Mouse (Mus musculus) thymus, adult 2 months (tissue): ENCODE measurements around the gene Lim2. TPM values are rescaled to one million over a fixed set of nuclear protein-coding genes. Genes with fewer than 3 reads are reported as not detected.
A peak's percentile ranks its signal among the peaks of the same experiment; 100 is the strongest.

Experiments used
- DNase-seq: peaks from one replicate; pipeline ENCODE4 v3.0.0; 2021
- H3K27ac ChIP-seq: fragments of 200-500 bp; 2 replicates; pipeline ENCODE4 v1.5.1; 2012; ENCODE audit warnings: low read length, control low read depth; ENCODE audit not compliant: control insufficient read depth, insufficient read depth
- H3K27me3 ChIP-seq: fragments of 200-500 bp; 2 replicates; pipeline ENCODE4 v1.6.1; 2012; ENCODE audit warnings: mild to moderate bottlenecking, low read length, moderate library complexity, mixed read lengths; ENCODE audit not compliant: control insufficient read depth, insufficient read depth
- H3K36me3 ChIP-seq: fragments of 200-500 bp; 2 replicates; pipeline ENCODE4 v1.6.1; 2012; ENCODE audit warnings: mild to moderate bottlenecking, low read length, moderate library complexity; ENCODE audit not compliant: control insufficient read depth, insufficient read depth
- H3K4me1 ChIP-seq: fragments of 200-500 bp; replicated peaks from 2 replicates; pipeline ENCODE4 v1.6.1; 2012; ENCODE audit warnings: low read length; ENCODE audit not compliant: control insufficient read depth, insufficient read depth
- H3K4me3 ChIP-seq: fragments of 200-500 bp; 2 replicates; pipeline ENCODE4 v1.5.1; 2012; ENCODE audit warnings: mild to moderate bottlenecking, low read length, control low read depth, moderate library complexity; ENCODE audit not compliant: control insufficient read depth, insufficient read depth
- CTCF ChIP-seq: fragments of 200-500 bp; IDR thresholded peaks from 2 replicates; pipeline ENCODE4 v1.5.1; 2012; ENCODE audit warnings: mild to moderate bottlenecking, control low read depth, low read length, moderate library complexity, borderline replicate concordance; ENCODE audit not compliant: control insufficient read depth, poor library complexity, insufficient read depth; ENCODE audit errors: extremely low read depth
- POLR2A ChIP-seq: fragments of 200-500 bp; IDR thresholded peaks from 2 replicates; pipeline ENCODE4 v1.6.1; 2012; ENCODE audit warnings: mild to moderate bottlenecking, low read length, control low read depth, moderate library complexity; ENCODE audit not compliant: control insufficient read depth, poor library complexity, insufficient read depth; ENCODE audit errors: extremely low read depth
- WGBS: fragments of 180-500 bp; shearing (Covaris S2); methylation state at CpG from one replicate; pipeline ENCODE4 v1.1.7; 2018; 5-methylcytosine and 5-hydroxymethylcytosine counted together
- polyA plus RNA-seq: library from polyadenylated mRNA; depleted of rRNA; stranded (reverse); fragments of >200 nt; gene quantifications from 2 replicates; pipeline ENCODE4 v1.2.3, GENCODE M21; 2012

The Lim2 gene
- polyA plus RNA-seq, 1 experiment = 0.04 TPM

- peak; percentile 82 for DNase-seq
- Histone ChIP-seq H3K4me3 (peak overlapping the region; percentile 43), H3K27ac (no peak overlapping the region), H3K4me1 (peaks cover 19% of the 10 kb centered on the region), H3K36me3 (no peaks in the 10 kb centered on the region), H3K27me3 (no peaks in the 10 kb centered on the region; the same call in 1 of the 2 replicates)
- under 1% methylated on average over 33 of the region's 33 CpGs for WGBS
- TF ChIP-seq CTCF (peak; percentile 97), POLR2A (no peak)
Observed at GRCm38 (mm10) chr7:43466099-43466694, 38.7 kb downstream of the Lim2 start.

GRCm38 (mm10) chr7:43470373-43470772, 42.9 kb downstream of the Lim2 start:
- Histone ChIP-seq H3K27ac (no peak overlapping the region), H3K36me3 (no peaks in the 10 kb centered on the region), H3K27me3 (no peaks in the 10 kb centered on the region), H3K4me1 (peaks cover 9% of the 10 kb centered on the region), H3K4me3 (no peak overlapping the region)
- WGBS = 67% methylated on average over 8 of the region's 8 CpGs
- no peak for TF ChIP-seq POLR2A
- no peak for TF ChIP-seq CTCF
- peak; percentile 51 for DNase-seq

- WGBS = 9% methylated on average over 23 of the region's 23 CpGs
- TF ChIP-seq POLR2A (no peak), CTCF (no peak)
Observed at GRCm38 (mm10) chr7:43475706-43476105, 48.2 kb downstream of the Lim2 start.

GRCm38 (mm10) chr7:43476376-43476775, 48.9 kb downstream of the Lim2 start:
- WGBS = 15% methylated on average over 13 of the region's 13 CpGs
- DNase-seq = no peak
- Histone ChIP-seq H3K36me3 (no peaks in the 10 kb centered on the region), H3K4me1 (no peaks in the 10 kb centered on the region), H3K4me3 (no peak overlapping the region), H3K27ac (no peak overlapping the region), H3K27me3 (peaks cover 4% of the 10 kb centered on the region; the same call in 1 of the 2 replicates)
- TF ChIP-seq CTCF (no peak), POLR2A (no peak)

More at GRCm38 (mm10) chr7:43475706-43476105, 48.2 kb downstream of the Lim2 start:
- no peak overlapping the region for H3K27ac ChIP-seq
- H3K4me3 ChIP-seq = no peak overlapping the region
- peaks cover 4% of the 10 kb centered on the region; the same call in 1 of the 2 replicates for H3K27me3 ChIP-seq
- H3K36me3 ChIP-seq = no peaks in the 10 kb centered on the region
- DNase-seq = no peak
- no peaks in the 10 kb centered on the region for H3K4me1 ChIP-seq

- no peak for TF ChIP-seq CTCF
- TF ChIP-seq POLR2A = no peak
- Histone ChIP-seq H3K4me1 (no peaks in the 10 kb centered on the region), H3K27ac (no peak overlapping the region), H3K4me3 (no peak overlapping the region), H3K27me3 (peaks cover 3% of the 10 kb centered on the region; the same call in 1 of the 2 replicates), H3K36me3 (no peaks in the 10 kb centered on the region)
- 65% methylated on average over 3 of the region's 3 CpGs for WGBS
- no peak for DNase-seq
Observed at GRCm38 (mm10) chr7:43481191-43481590, 53.7 kb downstream of the Lim2 start.

- no peak for DNase-seq
- H3K27ac ChIP-seq = no peak overlapping the region
- H3K27me3 ChIP-seq = no peaks in the 10 kb centered on the region; the same call in 1 of the 2 replicates
- H3K4me1 ChIP-seq = no peaks in the 10 kb centered on the region
- H3K36me3 ChIP-seq = no peaks in the 10 kb centered on the region
- no peak overlapping the region for H3K4me3 ChIP-seq
- no peak for TF ChIP-seq POLR2A
- TF ChIP-seq CTCF = no peak
- 79% methylated on average over 8 of the region's 8 CpGs for WGBS
Observed at GRCm38 (mm10) chr7:43482090-43482716, 54.7 kb downstream of the Lim2 start.
